Mouse (Mus musculus) thymus, adult 2 months (tissue): ENCODE data around the gene Esr2. TPM values are rescaled to one million over a fixed set of nuclear protein-coding genes. Genes with fewer than 3 reads are reported as not detected.

Experiments used
- DNase-seq: peaks from one replicate; pipeline ENCODE4 v3.0.0; 2021
- H3K27ac ChIP-seq: fragments of 200-500 bp; 2 replicates; pipeline ENCODE4 v1.5.1; 2012; ENCODE audit warnings: low read length, control low read depth; ENCODE audit not compliant: control insufficient read depth, insufficient read depth
- H3K27me3 ChIP-seq: fragments of 200-500 bp; 2 replicates; pipeline ENCODE4 v1.6.1; 2012; ENCODE audit warnings: mild to moderate bottlenecking, low read length, moderate library complexity, mixed read lengths; ENCODE audit not compliant: control insufficient read depth, insufficient read depth
- H3K36me3 ChIP-seq: fragments of 200-500 bp; 2 replicates; pipeline ENCODE4 v1.6.1; 2012; ENCODE audit warnings: mild to moderate bottlenecking, low read length, moderate library complexity; ENCODE audit not compliant: control insufficient read depth, insufficient read depth
- H3K4me1 ChIP-seq: fragments of 200-500 bp; replicated peaks from 2 replicates; pipeline ENCODE4 v1.6.1; 2012; ENCODE audit warnings: low read length; ENCODE audit not compliant: control insufficient read depth, insufficient read depth
- H3K4me3 ChIP-seq: fragments of 200-500 bp; 2 replicates; pipeline ENCODE4 v1.5.1; 2012; ENCODE audit warnings: mild to moderate bottlenecking, low read length, control low read depth, moderate library complexity; ENCODE audit not compliant: control insufficient read depth, insufficient read depth
- CTCF ChIP-seq: fragments of 200-500 bp; IDR thresholded peaks from 2 replicates; pipeline ENCODE4 v1.5.1; 2012; ENCODE audit warnings: mild to moderate bottlenecking, control low read depth, low read length, moderate library complexity, borderline replicate concordance; ENCODE audit not compliant: control insufficient read depth, poor library complexity, insufficient read depth; ENCODE audit errors: extremely low read depth
- POLR2A ChIP-seq: fragments of 200-500 bp; IDR thresholded peaks from 2 replicates; pipeline ENCODE4 v1.6.1; 2012; ENCODE audit warnings: mild to moderate bottlenecking, low read length, control low read depth, moderate library complexity; ENCODE audit not compliant: control insufficient read depth, poor library complexity, insufficient read depth; ENCODE audit errors: extremely low read depth
- WGBS: fragments of 180-500 bp; shearing (Covaris S2); methylation state at CpG from one replicate; pipeline ENCODE4 v1.1.7; 2018; 5-methylcytosine and 5-hydroxymethylcytosine counted together
- polyA plus RNA-seq: library from polyadenylated mRNA; depleted of rRNA; stranded (reverse); fragments of >200 nt; gene quantifications from 2 replicates; pipeline ENCODE4 v1.2.3, GENCODE M21; 2012

Gene Esr2
- polyA plus RNA-seq, 1 experiment: 0.38 TPM

DNA sequence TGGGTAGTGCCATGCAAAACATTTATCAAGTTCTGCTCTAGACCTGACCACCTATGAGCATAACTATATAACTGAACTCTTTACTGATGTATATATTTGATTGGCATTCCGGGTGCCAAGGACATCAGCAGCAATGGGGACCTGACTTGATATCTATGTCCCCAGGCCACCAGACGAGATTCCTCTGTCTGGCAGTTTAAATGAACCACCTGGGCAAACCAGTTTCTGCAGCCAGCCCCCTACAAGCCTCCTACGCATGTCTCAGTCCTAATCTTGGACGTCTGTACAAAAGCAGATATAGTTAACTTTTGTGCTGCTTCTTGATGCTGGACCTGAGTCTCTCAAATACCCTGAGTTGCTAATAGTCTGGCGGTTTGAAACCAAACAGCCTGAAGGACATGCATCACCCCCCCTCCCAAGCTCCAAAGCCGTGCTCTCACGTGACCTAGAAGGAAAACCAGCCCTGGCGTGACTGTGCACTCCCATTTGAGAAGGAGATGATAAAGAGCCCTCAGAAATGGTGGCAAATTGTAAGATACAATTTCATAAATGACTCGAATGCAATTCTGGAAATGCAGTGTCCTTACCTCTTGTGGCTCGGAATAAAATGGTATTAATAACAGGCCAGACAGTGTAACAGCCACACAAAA, 8.2 kb upstream of the Esr2 start:
- WGBS: 89% methylated on average over 10 of the region's 10 CpGs
- no peak overlapping the region for H3K27ac ChIP-seq
- no peak for DNase-seq
- no peaks in the 10 kb centered on the region for H3K36me3 ChIP-seq
- no peaks in the 10 kb centered on the region for H3K4me1 ChIP-seq
- H3K4me3 ChIP-seq: no peak overlapping the region
- H3K27me3 ChIP-seq: no peaks in the 10 kb centered on the region
- no peak for TF ChIP-seq POLR2A
- TF ChIP-seq CTCF: no peak

DNA sequence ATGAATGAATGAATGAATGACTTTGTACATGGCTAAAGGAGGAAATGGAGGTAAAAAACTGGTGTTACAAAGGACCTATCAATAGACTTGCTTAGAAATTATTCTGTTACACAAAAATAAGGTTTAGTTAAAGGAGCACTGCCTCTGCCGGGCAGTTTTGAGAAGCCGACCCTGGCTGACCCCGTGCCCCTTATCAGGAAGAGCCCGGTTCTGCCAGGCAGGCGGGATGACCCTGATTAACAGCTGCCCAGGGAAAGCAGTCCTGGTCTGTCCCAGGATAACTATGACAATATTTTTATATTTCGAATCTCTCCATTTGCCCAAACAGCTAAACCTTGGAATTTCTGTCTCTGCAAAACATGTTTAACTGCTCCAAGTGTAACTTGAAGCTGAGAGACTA, 7.2 kb upstream of the Esr2 start:
- TF ChIP-seq POLR2A (no peak), CTCF (no peak)
- no peak overlapping the region for H3K4me3 ChIP-seq
- WGBS: 92% methylated on average over 6 of the region's 6 CpGs
- H3K4me1 ChIP-seq: no peaks in the 10 kb centered on the region
- H3K36me3 ChIP-seq: no peaks in the 10 kb centered on the region
- H3K27me3 ChIP-seq: no peaks in the 10 kb centered on the region
- DNase-seq: no peak
- no peak overlapping the region for H3K27ac ChIP-seq

- Histone ChIP-seq H3K27me3 (no peaks in the 10 kb centered on the region), H3K27ac (no peak overlapping the region), H3K4me1 (no peaks in the 10 kb centered on the region), H3K4me3 (no peak overlapping the region), H3K36me3 (no peaks in the 10 kb centered on the region)
- TF ChIP-seq CTCF: no peak
- TF ChIP-seq POLR2A: no peak
- WGBS: 96% methylated on average over 6 of the region's 6 CpGs
- DNase-seq: no peak
Observed at GRCm38 (mm10) chr12:76182831-76183230, 5.8 kb upstream of the Esr2 start.

DNA sequence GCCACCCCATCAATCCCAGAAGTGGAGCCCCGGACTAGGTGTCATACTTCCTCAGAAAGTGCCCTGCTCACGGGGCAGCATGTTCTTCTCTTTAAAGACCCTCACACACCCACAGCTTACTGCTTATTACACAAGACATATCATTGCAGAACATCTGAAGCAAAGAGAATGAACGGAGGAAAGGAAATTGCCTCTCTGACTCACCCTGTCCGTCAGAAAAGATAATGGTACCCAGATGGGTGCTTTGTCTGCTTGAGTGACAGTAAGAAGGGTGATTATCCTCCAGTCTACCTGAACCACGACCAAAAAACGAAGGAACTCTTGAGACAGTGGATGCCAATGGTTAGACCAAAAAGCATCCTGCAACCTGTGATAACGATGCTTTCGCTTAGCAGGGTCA, 4.4 kb upstream of the Esr2 start:
- Histone ChIP-seq H3K27ac (no peak overlapping the region), H3K27me3 (peaks cover 1% of the 10 kb centered on the region; the same call in 1 of the 2 replicates), H3K4me1 (peaks cover 7% of the 10 kb centered on the region), H3K4me3 (no peak overlapping the region), H3K36me3 (no peaks in the 10 kb centered on the region)
- DNase-seq: no peak
- TF ChIP-seq CTCF (no peak), POLR2A (no peak)
- 64% methylated on average over 8 of the region's 8 CpGs for WGBS

- Histone ChIP-seq H3K4me3 (no peak overlapping the region), H3K27me3 (peaks cover 3% of the 10 kb centered on the region; the same call in 1 of the 2 replicates), H3K36me3 (no peaks in the 10 kb centered on the region), H3K27ac (no peak overlapping the region), H3K4me1 (peaks cover 7% of the 10 kb centered on the region)
- no peak for TF ChIP-seq CTCF
- no peak for TF ChIP-seq POLR2A
- 80% methylated on average over 6 of the region's 6 CpGs for WGBS
- no peak for DNase-seq
Observed at GRCm38 (mm10) chr12:76180442-76180841, 3.4 kb upstream of the Esr2 start.

DNA sequence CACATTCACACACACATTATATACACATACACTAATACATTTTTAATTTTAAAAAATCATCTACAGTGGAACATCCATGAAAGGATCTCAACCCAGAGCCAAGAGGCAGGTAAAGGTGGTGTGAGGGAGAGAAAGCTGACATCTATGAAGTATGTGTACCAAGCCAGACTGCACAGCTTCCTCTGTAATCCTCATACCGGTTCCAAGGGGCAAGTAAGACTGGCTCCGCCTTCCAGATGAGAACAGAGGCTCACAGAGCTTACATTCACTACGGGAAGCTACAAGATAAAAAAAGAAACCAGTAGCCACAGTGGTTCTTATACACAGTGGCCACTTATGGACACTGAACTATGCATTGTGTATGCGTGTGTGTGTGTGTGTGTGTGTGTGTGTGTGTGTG, 2.5 kb upstream of the Esr2 start:
- WGBS: 42% methylated on average over 4 of the region's 4 CpGs
- no peak for DNase-seq

More for the DNA sequence above, 2.5 kb upstream of the Esr2 start:
- H3K4me3 ChIP-seq: no peak overlapping the region
- peaks cover 7% of the 10 kb centered on the region for H3K4me1 ChIP-seq
- H3K27ac ChIP-seq: no peak overlapping the region
- no peak for TF ChIP-seq CTCF
- TF ChIP-seq POLR2A: no peak
- no peaks in the 10 kb centered on the region for H3K36me3 ChIP-seq
- H3K27me3 ChIP-seq: peaks cover 3% of the 10 kb centered on the region; the same call in 1 of the 2 replicates
